Mouse (Mus musculus) midbrain, postnatal 0 days (tissue): ENCODE measurements around the gene Tmem50b. TPM values are rescaled to one million over a fixed set of nuclear protein-coding genes. Genes with fewer than 3 reads are reported as not detected.

ENCODE experiments used
- ATAC-seq: fragments of 200-750 bp; cut with Nextera tagmentation; 2 replicates; pipeline ENCODE4 v1.8.0; 2017; ENCODE audit warnings: moderate number of reproducible peaks, mild to moderate bottlenecking, moderate TSS enrichment, moderate library complexity; ENCODE audit not compliant: low FRiP score
- DNase-seq: peaks from one replicate; pipeline ENCODE4 v3.0.0-alpha.2; 2015; ENCODE audit warnings: low spot score
- H3K27ac ChIP-seq: fragments of 300-500 bp; sonication (generic); 2 replicates; pipeline ENCODE4 v1.5.1; 2014; ENCODE audit warnings: low read depth, mild to moderate bottlenecking, low read length, mixed read lengths
- H3K27me3 ChIP-seq: fragments of 300-500 bp; sonication (generic); 2 replicates; pipeline ENCODE4 v1.6.1; 2014; ENCODE audit warnings: low read length, control low read depth, mixed read lengths; ENCODE audit not compliant: insufficient read depth
- H3K36me3 ChIP-seq: fragments of 300-500 bp; sonication (generic); 2 replicates; pipeline ENCODE4 v1.6.1; 2014; ENCODE audit warnings: low read length, control low read depth, mixed read lengths; ENCODE audit not compliant: insufficient read depth
- H3K4me1 ChIP-seq: fragments of 300-500 bp; sonication (generic); 2 replicates; pipeline ENCODE4 v1.6.1; 2014; ENCODE audit warnings: mild to moderate bottlenecking, control low read depth, antibody characterized with exemption, low read length, mixed read lengths; ENCODE audit not compliant: insufficient read depth
- H3K4me2 ChIP-seq: fragments of 300-500 bp; sonication (generic); 2 replicates; pipeline ENCODE4 v1.6.1; 2014; ENCODE audit warnings: low read depth, mild to moderate bottlenecking, low read length, mixed read lengths; ENCODE audit not compliant: poor library complexity, severe bottlenecking
- H3K4me3 ChIP-seq: fragments of 300-500 bp; sonication (generic); 2 replicates; pipeline ENCODE4 v1.5.1; 2014; ENCODE audit warnings: low read depth, mild to moderate bottlenecking, low read length, moderate library complexity
- H3K9ac ChIP-seq: fragments of 300-500 bp; sonication (generic); replicated peaks from 2 replicates; pipeline ENCODE4 v1.6.1; 2014; ENCODE audit warnings: mild to moderate bottlenecking, low read length, moderate library complexity, mixed read lengths; ENCODE audit not compliant: poor library complexity, severe bottlenecking
- H3K9me3 ChIP-seq: fragments of 300-500 bp; sonication (generic); 2 replicates; pipeline ENCODE4 v1.6.1; 2016; ENCODE audit warnings: low read length, control low read depth
- CTCF ChIP-seq: IDR thresholded peaks from 2 replicates; pipeline ENCODE4 v1.5.1; 2016; ENCODE audit warnings: antibody characterized with exemption, mild to moderate bottlenecking
- WGBS: fragments of 180-500 bp; shearing (Covaris S2); extraction: QIAGEN DNeasy Blood & Tissue Kit; methylation state at CpG from one replicate; pipeline ENCODE4 v1.1.7; 2014; 5-methylcytosine and 5-hydroxymethylcytosine counted together
- polyA plus RNA-seq: library from polyadenylated mRNA; unstranded; fragments of >200 nt; fragmentation: Nextera tagmentation; extraction: Ambion mirVana; gene quantifications from 2 replicates; pipeline ENCODE4 v1.2.1, GENCODE M21; 2015
- total RNA-seq: library from RNA; depleted of rRNA; stranded (reverse); fragments of >200 nt; gene quantifications from 2 replicates; pipeline ENCODE4 v1.2.3, GENCODE M21; 2014

The Tmem50b gene
- total and polyA plus RNA-seq, 2 experiments from 2014 or later, result 78.2 to 103 TPM

GRCm38 (mm10) chr16:91552072-91552471 is 45.5 kb downstream of the Tmem50b start:
- WGBS, result 61% methylated on average over 9 of the region's 9 CpGs
- no peak overlapping the region for H3K9ac ChIP-seq
- no peak overlapping the region for H3K4me3 ChIP-seq
- H3K4me2 ChIP-seq, result no peak overlapping the region
- peaks cover 10% of the 10 kb centered on the region for H3K36me3 ChIP-seq
- no peak overlapping the region for H3K27ac ChIP-seq
- ATAC-seq, result no peak
- peaks cover 9% of the 10 kb centered on the region; the same call in 1 of the 2 replicates for H3K4me1 ChIP-seq
- H3K27me3 ChIP-seq, result no peaks in the 10 kb centered on the region
- TF ChIP-seq CTCF, result no peak
- DNase-seq, result no peak
- H3K9me3 ChIP-seq, result no peaks in the 10 kb centered on the region

- Histone ChIP-seq H3K4me1 (peaks cover 9% of the 10 kb centered on the region; the same call in 1 of the 2 replicates), H3K36me3 (peaks cover 9% of the 10 kb centered on the region), H3K4me2 (no peak overlapping the region), H3K4me3 (no peak overlapping the region), H3K9me3 (no peaks in the 10 kb centered on the region), H3K9ac (no peak overlapping the region), H3K27ac (no peak overlapping the region), H3K27me3 (no peaks in the 10 kb centered on the region)
- WGBS, result 78% methylated on average over 10 of the region's 10 CpGs
- no peak for TF ChIP-seq CTCF
- DNase-seq (no peak), ATAC-seq (no peak)
Measured at GRCm38 (mm10) chr16:91551081-91551524, 46.5 kb downstream of the Tmem50b start.

GRCm38 (mm10) chr16:91549616-91550015 is 48.0 kb downstream of the Tmem50b start:
- ATAC-seq, result no peak
- H3K36me3 ChIP-seq, result no peaks in the 10 kb centered on the region
- no peak for DNase-seq
- H3K4me1 ChIP-seq, result peaks cover 9% of the 10 kb centered on the region; the same call in 1 of the 2 replicates
- no peak overlapping the region for H3K9ac ChIP-seq
- peak overlapping the region; percentile 18; the same call in 1 of the 2 replicates for H3K4me2 ChIP-seq
- H3K27ac ChIP-seq, result no peak overlapping the region
- no peaks in the 10 kb centered on the region for H3K27me3 ChIP-seq
- no peak overlapping the region for H3K4me3 ChIP-seq
- no peak for TF ChIP-seq CTCF
- H3K9me3 ChIP-seq, result no peaks in the 10 kb centered on the region
- 49% methylated on average over 5 of the region's 5 CpGs for WGBS

- ATAC-seq (no peak), DNase-seq (no peak)
- no peaks in the 10 kb centered on the region for H3K27me3 ChIP-seq
- H3K36me3 ChIP-seq, result no peaks in the 10 kb centered on the region
- no peak for TF ChIP-seq CTCF
- 59% methylated on average over 2 of the region's 2 CpGs for WGBS
- no peak overlapping the region for H3K27ac ChIP-seq
- peak overlapping the region; percentile 83 for H3K4me2 ChIP-seq
- H3K4me3 ChIP-seq, result peak overlapping the region; percentile 80
- peaks cover 9% of the 10 kb centered on the region; the same call in 1 of the 2 replicates for H3K4me1 ChIP-seq
- H3K9me3 ChIP-seq, result no peaks in the 10 kb centered on the region
- peak overlapping the region; percentile 25; the same call in 1 of the 2 replicates for H3K9ac ChIP-seq
Measured at GRCm38 (mm10) chr16:91548996-91549395, 48.6 kb downstream of the Tmem50b start.

GRCm38 (mm10) chr16:91548586-91548985 is 49.0 kb downstream of the Tmem50b start:
- peak overlapping the region; percentile 80 for H3K4me3 ChIP-seq
- no peaks in the 10 kb centered on the region for H3K27me3 ChIP-seq
- peak overlapping the region; percentile 83 for H3K4me2 ChIP-seq
- ATAC-seq (no peak), DNase-seq (no peak)
- H3K36me3 ChIP-seq, result no peaks in the 10 kb centered on the region
- no peaks in the 10 kb centered on the region for H3K9me3 ChIP-seq
- peaks cover 6% of the 10 kb centered on the region; the same call in 1 of the 2 replicates for H3K4me1 ChIP-seq
- no peak for TF ChIP-seq CTCF
- peak overlapping the region; percentile 25; the same call in 1 of the 2 replicates for H3K9ac ChIP-seq
- 32% methylated on average over 5 of the region's 5 CpGs for WGBS
- H3K27ac ChIP-seq, result no peak overlapping the region

- peak overlapping the region; percentile 80 for H3K4me3 ChIP-seq
- no peak for ATAC-seq
- peaks cover 6% of the 10 kb centered on the region; the same call in 1 of the 2 replicates for H3K4me1 ChIP-seq
- H3K27ac ChIP-seq, result no peak overlapping the region
- H3K36me3 ChIP-seq, result no peaks in the 10 kb centered on the region
- H3K4me2 ChIP-seq, result peak overlapping the region; percentile 83
- H3K27me3 ChIP-seq, result no peaks in the 10 kb centered on the region
- WGBS, result 58% methylated on average over 5 of the region's 5 CpGs
- H3K9me3 ChIP-seq, result no peaks in the 10 kb centered on the region
- DNase-seq, result no peak
- no peak for TF ChIP-seq CTCF
- H3K9ac ChIP-seq, result peak overlapping the region; percentile 96; the same call in 1 of the 2 replicates
Measured at GRCm38 (mm10) chr16:91547974-91548373, 49.6 kb downstream of the Tmem50b start.
